Mouse (Mus musculus): ENCODE measurements around the gene Gtf2a1l.

DNA sequence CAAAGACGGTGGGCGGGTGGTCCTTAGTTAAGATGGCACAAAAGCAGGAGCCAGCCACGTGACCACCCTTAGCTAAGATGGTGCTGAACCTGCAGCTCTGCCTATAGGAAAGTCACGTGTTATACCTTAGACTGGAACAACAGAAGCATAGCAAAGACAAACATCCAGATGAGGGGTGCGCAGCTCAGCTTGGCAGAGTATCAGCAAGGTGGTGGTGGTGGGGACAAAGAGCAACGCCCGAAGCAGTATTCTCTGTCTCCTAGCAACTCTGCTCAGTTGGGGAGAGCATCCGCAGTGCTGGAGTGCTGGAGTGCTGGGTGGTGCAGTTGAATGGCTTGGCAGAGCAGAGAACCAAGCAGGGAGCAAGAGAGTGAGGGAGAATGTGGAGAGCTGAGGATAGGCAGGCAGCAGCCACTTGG, 37.8 kb downstream of the Gtf2a1l start:
- no peak for TF ChIP-seq CTCF (IDR thresholded peaks at IDR 0.05; ENCODE audit: control insufficient read depth, insufficient read depth, insufficient replicate concordance, low read depth, low read length)
- TF ChIP-seq POLR2A (IDR thresholded peaks at IDR 0.05; ENCODE audit: control insufficient read depth, low read depth, low read length), result no peak

Measured in testis, adult 2 months (tissue).